Mouse (Mus musculus) A20 (cell line): ENCODE data around the gene Cdk15.
A peak's percentile ranks its signal among the peaks of the same experiment; 100 is the strongest.

Source experiments
- DNase-seq: peaks from one replicate; pipeline ENCODE4 v3.0.0-alpha.2; 2011; ENCODE audit warnings: low read depth, low spot score

Gene Cdk15

GRCm38 (mm10) chr1:59272189-59272588 is 15.5 kb downstream of the Cdk15 start:
- DNase-seq, result no peak

GRCm38 (mm10) chr1:59285880-59286279 is 29.2 kb downstream of the Cdk15 start:
- no peak for DNase-seq

- peak; percentile 51 for DNase-seq
These were observed 29.7 kb downstream of the Cdk15 start for GRCm38 (mm10) chr1:59286316-59286850.

- DNase-seq, result no peak
These were observed 31.0 kb downstream of the Cdk15 start for GRCm38 (mm10) chr1:59287733-59288132.

GRCm38 (mm10) chr1:59291652-59292051 is 34.9 kb downstream of the Cdk15 start:
- no peak for DNase-seq

- DNase-seq, result no peak
These were observed 39.1 kb downstream of the Cdk15 start for GRCm38 (mm10) chr1:59295769-59296168.

GRCm38 (mm10) chr1:59297167-59297566 is 40.5 kb downstream of the Cdk15 start:
- no peak for DNase-seq

GRCm38 (mm10) chr1:59298491-59299090 is 41.9 kb downstream of the Cdk15 start:
- DNase-seq, result no peak

GRCm38 (mm10) chr1:59307310-59307709 is 50.6 kb downstream of the Cdk15 start:
- DNase-seq, result no peak

- DNase-seq, result no peak
These were observed 54.7 kb downstream of the Cdk15 start for GRCm38 (mm10) chr1:59311292-59311885.

- no peak for DNase-seq
These were observed 55.8 kb downstream of the Cdk15 start for GRCm38 (mm10) chr1:59312187-59313153.

GRCm38 (mm10) chr1:59313154-59313940 is 56.6 kb downstream of the Cdk15 start:
- DNase-seq, result no peak

- no peak for DNase-seq
These were observed 58.5 kb downstream of the Cdk15 start for GRCm38 (mm10) chr1:59315057-59315807.

GRCm38 (mm10) chr1:59316031-59316385 is 59.3 kb downstream of the Cdk15 start:
- no peak for DNase-seq

GRCm38 (mm10) chr1:59316386-59317051 is 59.8 kb downstream of the Cdk15 start:
- peak; percentile 60 for DNase-seq

- no peak for DNase-seq
These were observed 60.7 kb downstream of the Cdk15 start for GRCm38 (mm10) chr1:59317397-59317796.

GRCm38 (mm10) chr1:59318878-59319277 is 62.2 kb downstream of the Cdk15 start:
- DNase-seq, result no peak

- DNase-seq, result no peak
These were observed 64.6 kb downstream of the Cdk15 start for GRCm38 (mm10) chr1:59321076-59321879.
